Mouse (Mus musculus) retina, embryonic 14.5 days (tissue): ENCODE measurements around the gene Col12a1.

Experiments used
- DNase-seq: peaks from one replicate; pipeline ENCODE4 v3.0.0-alpha.2; 2015; ENCODE audit warnings: low spot score

The Col12a1 gene

GRCm38 (mm10) chr9:79718481-79719370 lies at the start of gene Col12a1:
Gene Col12a1, minus strand, starts transcription at chr9:79718831.
- DNase-seq = peak; percentile 70

- no peak for DNase-seq
These were observed 48.4 kb upstream of the Col12a1 start for GRCm38 (mm10) chr9:79766991-79767545.

- DNase-seq = no peak
These were observed 46.7 kb upstream of the Col12a1 start for GRCm38 (mm10) chr9:79765329-79765728.

GRCm38 (mm10) chr9:79762519-79762918 lies 43.9 kb upstream of the Col12a1 start:
- DNase-seq = no peak

GRCm38 (mm10) chr9:79760076-79760475 lies 41.4 kb upstream of the Col12a1 start:
- DNase-seq = no peak

- DNase-seq = peak; percentile 99
These were observed 40.9 kb upstream of the Col12a1 start, which contains the start of gene Cox7a2 for GRCm38 (mm10) chr9:79759385-79760005. Gene Cox7a2, minus strand, starts transcription at chr9:79759878.

- no peak for DNase-seq
These were observed 36.7 kb upstream of the Col12a1 start for GRCm38 (mm10) chr9:79755311-79755710.

GRCm38 (mm10) chr9:79751846-79752245 lies 33.2 kb upstream of the Col12a1 start:
- DNase-seq = no peak

GRCm38 (mm10) chr9:79750709-79751108 lies 32.1 kb upstream of the Col12a1 start:
- DNase-seq = no peak

GRCm38 (mm10) chr9:79745036-79745435 lies 26.4 kb upstream of the Col12a1 start:
- no peak for DNase-seq

GRCm38 (mm10) chr9:79735608-79736007 lies 17.0 kb upstream of the Col12a1 start:
- no peak for DNase-seq

- DNase-seq = no peak
These were observed 11.7 kb upstream of the Col12a1 start for GRCm38 (mm10) chr9:79730301-79730700.

GRCm38 (mm10) chr9:79723090-79723489 lies 4.5 kb upstream of the Col12a1 start:
- DNase-seq = peak; percentile 82

GRCm38 (mm10) chr9:79721056-79721455 lies 2.4 kb upstream of the Col12a1 start:
- peak; percentile 86 for DNase-seq

GRCm38 (mm10) chr9:79720143-79720542 lies 1.5 kb upstream of the Col12a1 start:
- peak; percentile 17 for DNase-seq

- DNase-seq = peak; percentile 67
These were observed 820 bp upstream of the Col12a1 start for GRCm38 (mm10) chr9:79719451-79719850.

GRCm38 (mm10) chr9:79717836-79718475 lies 675 bp downstream of the Col12a1 start:
- DNase-seq = peak; percentile 24

GRCm38 (mm10) chr9:79716909-79717835 lies 1.5 kb downstream of the Col12a1 start:
- peak; percentile 90 for DNase-seq

- no peak for DNase-seq
These were observed 2.1 kb downstream of the Col12a1 start for GRCm38 (mm10) chr9:79716496-79716895.

- DNase-seq = peak; percentile 61
These were observed 4.1 kb downstream of the Col12a1 start for GRCm38 (mm10) chr9:79714471-79715045.
